Mouse (Mus musculus) midbrain, embryonic 10.5 days (tissue): ENCODE data around the gene Asap3. TPM values are rescaled to one million over a fixed set of nuclear protein-coding genes. Genes with fewer than 3 reads are reported as not detected.

Experiments
- DNase-seq: peaks from one replicate; pipeline ENCODE4 v3.0.0-alpha.2; 2017; ENCODE audit warnings: low spot score
- H3K27ac ChIP-seq: fragments of 300-500 bp; sonication (generic); replicated peaks from 2 replicates; pipeline ENCODE4 v1.5.1; 2016; ENCODE audit warnings: mild to moderate bottlenecking
- H3K27me3 ChIP-seq: fragments of 300-500 bp; sonication (generic); 2 replicates; pipeline ENCODE4 v1.6.1; 2016; ENCODE audit warnings: low read depth, mild to moderate bottlenecking; ENCODE audit not compliant: poor library complexity, severe bottlenecking
- H3K36me3 ChIP-seq: fragments of 300-500 bp; sonication (generic); 2 replicates; pipeline ENCODE4 v1.6.1; 2016; ENCODE audit warnings: mild to moderate bottlenecking, moderate library complexity
- H3K4me1 ChIP-seq: fragments of 300-500 bp; sonication (generic); 2 replicates; pipeline ENCODE4 v1.6.1; 2016
- H3K4me3 ChIP-seq: fragments of 300-500 bp; sonication (generic); 2 replicates; pipeline ENCODE4 v1.5.1; 2016; ENCODE audit warnings: mild to moderate bottlenecking, moderate library complexity
- H3K9me3 ChIP-seq: fragments of 300-500 bp; sonication (generic); replicated peaks from 2 replicates; pipeline ENCODE4 v1.6.1; 2016; ENCODE audit warnings: mild to moderate bottlenecking
- WGBS: fragments of 180-500 bp; shearing (Covaris S2); methylation state at CpG from one replicate; pipeline ENCODE4 v1.1.7; 2016; 5-methylcytosine and 5-hydroxymethylcytosine counted together
- polyA plus RNA-seq: library from polyadenylated mRNA; unstranded; fragments of >200 nt; fragmentation: Nextera tagmentation; extraction: Ambion mirVana; gene quantifications from 2 replicates; pipeline ENCODE4 v1.2.1, GENCODE M21; 2016

Gene Asap3
- polyA plus RNA-seq, 1 experiment from 2014 or later: 6.0 TPM

DNA sequence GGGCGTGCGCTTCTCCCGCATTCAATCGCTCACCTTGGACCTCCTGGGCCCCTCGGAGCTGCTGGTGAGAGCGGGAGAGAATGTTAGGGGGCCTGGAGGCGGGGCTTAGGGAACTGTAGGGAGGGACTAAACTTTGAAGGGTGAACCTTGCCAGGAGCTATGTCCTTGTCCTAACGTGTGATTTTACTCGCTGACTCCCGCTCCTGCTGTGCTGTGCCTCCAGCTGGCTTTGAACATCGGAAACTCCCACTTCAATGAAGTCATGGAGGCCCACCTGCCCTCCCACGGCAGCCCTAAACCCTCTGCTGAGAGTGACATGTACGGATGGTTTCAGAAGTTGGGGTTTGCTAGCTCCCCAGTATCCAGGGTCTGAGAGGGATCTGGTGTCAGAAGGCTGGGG is 32.5 kb downstream of the Asap3 start:
- Histone ChIP-seq H3K9me3 (no peaks in the 10 kb centered on the region), H3K27me3 (peaks cover 87% of the 10 kb centered on the region), H3K27ac (no peak overlapping the region), H3K4me1 (peaks cover 54% of the 10 kb centered on the region), H3K4me3 (no peak overlapping the region), H3K36me3 (peaks cover 6% of the 10 kb centered on the region; the same call in 1 of the 2 replicates)
- no peak for DNase-seq
- WGBS: 15% methylated on average over 13 of the region's 13 CpGs

DNA sequence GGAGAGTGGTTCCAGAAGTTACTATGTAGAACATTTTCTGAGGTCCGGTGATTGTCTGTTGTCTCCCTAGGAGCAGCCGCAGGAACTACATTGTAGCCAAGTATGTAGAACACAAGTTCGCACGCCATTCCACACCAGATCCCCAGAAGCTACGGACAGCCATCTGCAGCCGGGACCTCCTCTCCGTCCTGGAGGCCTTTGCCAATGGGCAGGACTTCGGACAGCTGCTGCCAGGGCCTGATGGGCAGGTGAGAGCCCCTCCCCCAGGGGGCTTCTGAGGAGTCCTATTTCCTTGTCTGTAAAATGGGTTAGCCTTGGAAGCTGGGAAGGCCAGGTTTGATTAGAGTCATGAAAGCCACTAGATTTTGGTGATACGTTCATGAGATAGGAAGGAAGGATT is 32.9 kb downstream of the Asap3 start:
- Histone ChIP-seq H3K36me3 (peaks cover 11% of the 10 kb centered on the region; the same call in 1 of the 2 replicates), H3K27ac (no peak overlapping the region), H3K9me3 (no peaks in the 10 kb centered on the region), H3K4me3 (no peak overlapping the region), H3K4me1 (peaks cover 50% of the 10 kb centered on the region), H3K27me3 (peaks cover 87% of the 10 kb centered on the region)
- 74% methylated on average over 9 of the region's 9 CpGs for WGBS
- DNase-seq: no peak

GRCm38 (mm10) chr4:136239622-136240021 is 33.5 kb downstream of the Asap3 start:
- H3K27ac ChIP-seq: no peak overlapping the region
- peaks cover 87% of the 10 kb centered on the region for H3K27me3 ChIP-seq
- 26% methylated on average over 8 of the region's 8 CpGs for WGBS

GRCm38 (mm10) chr4:136240123-136240522 is 34.0 kb downstream of the Asap3 start:
- Histone ChIP-seq H3K4me3 (no peak overlapping the region), H3K4me1 (peaks cover 48% of the 10 kb centered on the region), H3K9me3 (no peaks in the 10 kb centered on the region), H3K27me3 (peaks cover 90% of the 10 kb centered on the region), H3K36me3 (peaks cover 13% of the 10 kb centered on the region; the same call in 1 of the 2 replicates), H3K27ac (0 out of 2 replicates have a peak overlapping the region, but pooled peaks have one; percentile 20)
- WGBS: 61% methylated on average over 14 of the region's 14 CpGs
- DNase-seq: no peak

More at GRCm38 (mm10) chr4:136239622-136240021, 33.5 kb downstream of the Asap3 start:
- H3K9me3 ChIP-seq: no peaks in the 10 kb centered on the region
- peaks cover 48% of the 10 kb centered on the region for H3K4me1 ChIP-seq
- peaks cover 13% of the 10 kb centered on the region; the same call in 1 of the 2 replicates for H3K36me3 ChIP-seq
- no peak overlapping the region for H3K4me3 ChIP-seq
- peak; percentile 81 for DNase-seq

DNA sequence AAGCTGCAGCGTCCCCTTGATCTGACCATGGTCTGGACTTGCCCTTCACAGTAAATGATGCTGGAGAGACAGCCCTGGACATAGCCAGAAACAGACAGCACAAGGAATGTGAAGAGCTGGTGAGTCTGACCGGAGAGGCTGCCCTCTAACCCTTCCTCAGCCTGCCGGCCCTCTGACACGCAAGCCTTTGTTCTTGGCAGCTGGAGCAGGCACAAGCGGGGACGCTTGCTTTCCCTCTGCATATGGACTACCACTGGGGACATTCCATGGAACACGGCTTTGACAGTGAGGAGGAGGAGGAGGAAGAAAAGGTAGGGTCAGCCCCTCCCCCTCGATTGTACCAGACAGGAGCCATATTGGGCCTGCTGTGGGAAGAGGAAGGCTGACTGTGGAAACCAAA is 34.8 kb downstream of the Asap3 start:
- Histone ChIP-seq H3K27ac (peak overlapping the region; percentile 35), H3K9me3 (no peaks in the 10 kb centered on the region), H3K36me3 (peaks cover 13% of the 10 kb centered on the region; the same call in 1 of the 2 replicates), H3K4me1 (peaks cover 50% of the 10 kb centered on the region), H3K27me3 (peaks cover 96% of the 10 kb centered on the region), H3K4me3 (no peak overlapping the region)
- 30% methylated on average over 8 of the region's 8 CpGs for WGBS
- DNase-seq: peak; percentile 61

DNA sequence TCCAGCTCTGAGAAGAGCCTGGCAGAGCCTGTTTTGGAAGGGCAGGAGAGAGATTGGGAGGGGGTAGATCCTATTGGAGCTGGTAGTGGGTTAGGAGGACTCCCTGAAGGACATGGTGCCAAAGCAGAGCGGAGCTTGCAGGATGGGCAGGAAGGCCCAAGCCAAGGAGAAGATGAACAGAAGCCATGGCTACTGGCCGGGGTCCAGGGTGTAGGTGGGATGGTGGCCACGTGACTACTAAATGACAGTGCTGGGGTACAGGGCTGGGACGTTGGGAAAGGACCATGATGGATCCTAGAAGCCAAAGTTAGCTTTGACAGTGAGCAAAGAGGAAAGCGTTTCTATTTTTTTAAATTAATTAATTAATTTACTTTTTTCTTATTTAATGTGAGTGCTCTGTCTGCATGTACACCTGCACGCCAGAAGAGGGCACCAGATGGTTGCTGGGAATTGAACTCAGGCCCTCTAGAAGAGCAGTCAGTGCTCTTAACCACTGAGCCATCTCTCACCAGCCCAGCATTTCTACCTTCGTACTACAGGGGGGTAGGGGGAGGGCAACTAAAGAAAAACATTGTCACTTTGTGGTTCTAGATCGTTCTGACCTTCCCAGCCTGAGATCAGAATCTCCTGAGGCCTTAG is 36.0 kb downstream of the Asap3 start:
- DNase-seq: no peak
- Histone ChIP-seq H3K4me3 (no peak overlapping the region), H3K27me3 (peaks cover 96% of the 10 kb centered on the region), H3K9me3 (no peaks in the 10 kb centered on the region), H3K36me3 (peaks cover 13% of the 10 kb centered on the region; the same call in 1 of the 2 replicates), H3K4me1 (peaks cover 62% of the 10 kb centered on the region), H3K27ac (no peak overlapping the region)
- WGBS: 45% methylated on average over 8 of the region's 8 CpGs

DNA sequence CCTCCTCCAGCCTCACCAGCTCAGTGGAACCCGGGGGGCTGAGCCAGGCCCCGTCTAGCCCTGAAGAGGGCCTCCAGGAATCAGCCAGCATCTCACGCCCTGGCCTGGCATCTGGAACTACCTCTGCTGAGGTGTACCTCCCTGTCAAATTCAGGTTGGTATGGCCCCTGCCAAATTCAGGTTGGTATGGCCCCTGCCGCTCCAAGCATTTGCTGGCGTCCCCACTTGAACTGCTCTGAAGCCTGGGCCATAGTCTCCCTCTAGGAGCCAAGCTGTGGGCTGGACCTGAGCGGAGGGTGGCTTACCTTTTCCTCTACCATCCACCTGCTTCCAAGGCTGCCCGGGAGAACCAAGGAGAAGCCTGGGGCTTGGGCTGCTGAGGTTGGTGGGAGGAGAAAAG is 36.6 kb downstream of the Asap3 start:
- WGBS: 82% methylated on average over 7 of the region's 7 CpGs
- H3K4me3 ChIP-seq: no peak overlapping the region
- peaks cover 96% of the 10 kb centered on the region for H3K27me3 ChIP-seq
- no peaks in the 10 kb centered on the region for H3K9me3 ChIP-seq
- peaks cover 63% of the 10 kb centered on the region for H3K4me1 ChIP-seq
- H3K36me3 ChIP-seq: peaks cover 13% of the 10 kb centered on the region; the same call in 1 of the 2 replicates
- DNase-seq: no peak
- no peak overlapping the region for H3K27ac ChIP-seq

GRCm38 (mm10) chr4:136244208-136244607 is 38.0 kb downstream of the Asap3 start:
- H3K4me1 ChIP-seq: peaks cover 67% of the 10 kb centered on the region
- H3K9me3 ChIP-seq: no peaks in the 10 kb centered on the region
- WGBS: 72% methylated on average over 7 of the region's 7 CpGs
- no peak for DNase-seq
- H3K36me3 ChIP-seq: peaks cover 11% of the 10 kb centered on the region; the same call in 1 of the 2 replicates
- H3K27ac ChIP-seq: no peak overlapping the region
- H3K27me3 ChIP-seq: peaks cover 96% of the 10 kb centered on the region
- H3K4me3 ChIP-seq: no peak overlapping the region

DNA sequence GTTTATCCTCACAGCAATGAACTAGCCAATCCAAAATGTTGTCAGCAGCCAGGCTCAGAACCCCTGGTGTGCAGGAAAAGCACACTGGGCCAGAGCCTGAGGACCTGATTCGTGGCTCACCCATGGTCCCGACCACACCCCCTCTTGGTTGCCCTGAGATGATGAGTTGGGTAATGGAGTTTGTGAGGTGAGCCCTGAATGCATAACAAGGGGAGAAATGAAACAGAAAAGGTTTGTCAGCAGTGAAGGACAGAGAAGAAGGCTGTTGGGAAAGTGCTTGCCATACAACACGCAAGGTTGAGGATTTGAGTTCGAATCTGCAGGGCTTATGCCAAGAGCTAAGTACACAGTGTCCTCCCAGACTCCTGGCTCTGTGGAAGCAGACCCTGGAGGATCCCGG is 39.5 kb downstream of the Asap3 start:
- Histone ChIP-seq H3K4me1 (peaks cover 57% of the 10 kb centered on the region), H3K27me3 (peaks cover 97% of the 10 kb centered on the region), H3K27ac (no peak overlapping the region), H3K36me3 (0 out of 2 replicates have a peak, but pooled peaks cover 9% of the 10 kb centered on the region), H3K4me3 (no peak overlapping the region), H3K9me3 (no peaks in the 10 kb centered on the region)
- no peak for DNase-seq
- 36% methylated on average over 5 of the region's 5 CpGs for WGBS

DNA sequence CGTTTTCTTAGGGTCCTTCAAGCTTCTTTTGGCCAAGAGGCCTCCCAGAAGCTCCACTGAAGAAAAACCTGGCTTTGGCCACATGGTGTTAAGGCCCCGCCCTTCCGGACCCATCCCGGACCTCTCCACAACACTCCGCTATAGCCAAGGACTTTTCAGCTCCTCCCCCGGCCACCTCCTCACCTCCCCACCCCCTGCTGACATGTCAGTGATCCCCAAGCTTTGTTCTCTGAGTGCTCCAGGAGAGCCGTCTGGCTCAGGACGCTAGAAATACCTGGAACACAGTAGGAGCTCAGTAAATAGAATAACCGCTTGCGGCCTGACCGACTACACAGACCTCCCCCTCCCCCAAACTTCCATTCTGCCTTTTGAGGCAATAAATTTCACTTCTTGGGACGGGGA is 40.4 kb downstream of the Asap3 start:
- peaks cover 48% of the 10 kb centered on the region for H3K4me1 ChIP-seq
- H3K27ac ChIP-seq: no peak overlapping the region
- H3K27me3 ChIP-seq: peaks cover 98% of the 10 kb centered on the region
- WGBS: under 1% methylated on average over 12 of the region's 12 CpGs
- DNase-seq: no peak
- 0 out of 2 replicates have a peak, but pooled peaks cover 9% of the 10 kb centered on the region for H3K36me3 ChIP-seq
- no peaks in the 10 kb centered on the region for H3K9me3 ChIP-seq
- H3K4me3 ChIP-seq: peak overlapping the region; percentile 56; the same call in 1 of the 2 replicates

DNA sequence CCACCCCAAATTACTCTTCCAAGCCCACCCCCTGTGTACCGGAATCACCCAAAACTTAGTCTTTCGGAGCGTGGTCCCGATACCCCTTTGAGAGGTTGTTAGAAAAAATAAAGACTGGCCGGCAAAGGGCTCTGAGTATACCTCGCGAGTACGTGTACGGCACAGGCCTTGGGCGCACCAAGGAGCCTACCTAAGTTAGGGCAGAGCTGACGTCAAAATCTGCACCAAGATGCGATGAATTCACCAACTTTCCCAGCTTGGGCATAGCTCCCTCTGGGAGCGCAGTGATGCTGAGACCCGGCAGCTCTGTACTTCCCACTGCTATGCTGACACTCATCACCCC is 41.2 kb downstream of the Asap3 start:
- Histone ChIP-seq H3K27ac (no peak overlapping the region), H3K27me3 (peaks cover 100% of the 10 kb centered on the region), H3K4me3 (peak overlapping the region; percentile 56), H3K9me3 (no peaks in the 10 kb centered on the region), H3K36me3 (0 out of 2 replicates have a peak, but pooled peaks cover 9% of the 10 kb centered on the region), H3K4me1 (peaks cover 42% of the 10 kb centered on the region)
- no peak for DNase-seq
- WGBS: 1% methylated on average over 14 of the region's 14 CpGs

DNA sequence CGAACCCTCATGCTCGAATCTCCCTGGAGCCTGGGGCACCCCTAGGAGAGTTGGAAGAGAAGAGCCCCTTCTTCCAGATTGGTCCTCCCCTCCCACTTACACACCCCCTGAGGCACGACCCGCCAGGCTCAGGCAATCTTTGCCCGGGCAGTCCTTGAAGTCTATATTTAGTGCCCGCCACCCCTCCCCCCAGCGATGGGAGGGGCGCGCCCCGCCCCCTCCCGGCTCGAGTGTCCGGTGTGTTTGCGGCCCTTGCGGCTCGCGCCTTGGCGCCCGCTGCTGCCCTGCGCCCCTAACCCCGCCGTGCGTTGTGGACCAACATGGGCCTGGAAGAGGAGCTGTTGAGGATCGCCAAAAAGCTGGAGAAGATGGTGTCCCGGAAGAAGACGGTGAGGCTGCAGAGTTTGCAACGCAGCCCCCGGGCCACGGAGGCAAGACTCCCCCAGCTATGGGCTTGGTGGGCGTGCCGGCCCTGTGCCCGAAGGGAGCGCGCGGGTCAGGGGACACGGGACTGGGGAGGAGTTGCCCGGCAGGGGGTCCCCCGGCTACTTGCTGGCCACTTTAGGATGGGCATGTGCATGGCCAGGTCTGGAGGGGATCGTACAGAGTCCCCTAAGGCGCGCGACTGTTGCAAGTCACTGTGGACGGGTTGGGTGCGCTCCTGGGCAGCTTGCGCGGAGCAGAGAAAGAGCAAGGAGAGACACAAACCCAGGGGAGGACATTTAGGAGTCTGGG is 41.7 kb downstream of the Asap3 start, which contains the start of gene Tcea3:
Tcea3 (plus strand) TSS at position 1 of the 735 bp plus-strand sequence.
- peak within 1 kb of the TSS; percentile 28; the same call in 1 of the 2 replicates for H3K27ac ChIP-seq
- WGBS: 1% methylated on average over 46 of the region's 46 CpGs

More for the DNA sequence above, 41.7 kb downstream of the Asap3 start, which contains the start of gene Tcea3:
- peak; percentile 64 for DNase-seq
- Histone ChIP-seq H3K4me1 (peaks cover 38% of the 10 kb centered on the region), H3K9me3 (no peaks in the 10 kb centered on the region), H3K36me3 (0 out of 2 replicates have a peak, but pooled peaks cover 7% of the 10 kb centered on the region), H3K27me3 (peaks cover 99% of the 10 kb centered on the region), H3K4me3 (peak within 1 kb of the TSS; percentile 56)
